In genomic region chr14:75690428-75690827, GRCm38 (mm10) we compare ENCODE assay signal across 25 mouse cellular contexts. TPM values are rescaled to one million over a fixed set of nuclear protein-coding genes. Genes with fewer than 3 reads are reported as not detected.
"Had no signal": no experiment of that assay in that cellular context is flagged by ENCODE, and none has a peak within 500 bp of the region (broad histone marks: within the 10 kb centered on the region; RNA-seq: fewer than 3 reads in every experiment).

No protein-coding gene starts in this region.

- H3K9me3 ChIP-seq: limb, embryonic 12.5 days; limb, embryonic 15.5 days; midbrain, embryonic 12.5 days; midbrain, embryonic 15.5 days; stomach, embryonic 15.5 days had no signal

- H3K9ac ChIP-seq: limb, embryonic 12.5 days; limb, embryonic 15.5 days; liver, embryonic 14.5 days; liver, postnatal 0 days; lung, embryonic 14.5 days; midbrain, embryonic 12.5 days; midbrain, embryonic 15.5 days; neural tube, embryonic 13.5 days; stomach, embryonic 15.5 days had no signal

- H3K27ac ChIP-seq: layer of hippocampus, adult 2 months; limb, embryonic 12.5 days; limb, embryonic 15.5 days; liver, embryonic 14.5 days; macrophage; midbrain, embryonic 12.5 days; midbrain, embryonic 15.5 days; neural tube, embryonic 13.5 days; stomach, embryonic 15.5 days had no signal

- H3K4me3 ChIP-seq: layer of hippocampus, adult 2 months; limb, embryonic 12.5 days; limb, embryonic 15.5 days; midbrain, embryonic 12.5 days; midbrain, embryonic 15.5 days; myocyte; neural tube, embryonic 13.5 days; stomach, embryonic 15.5 days had no signal

- ATAC-seq: liver, postnatal 0 days; lung, postnatal 0 days; midbrain, embryonic 15.5 days had no signal

- H3K4me2 ChIP-seq: limb, embryonic 12.5 days; limb, embryonic 15.5 days; liver, embryonic 11.5 days; lung, embryonic 14.5 days; midbrain, embryonic 12.5 days; midbrain, embryonic 15.5 days; neural tube, embryonic 13.5 days; stomach, embryonic 15.5 days had no signal

- H3K4me1 ChIP-seq: limb, embryonic 12.5 days; limb, embryonic 15.5 days; midbrain, embryonic 12.5 days; midbrain, embryonic 15.5 days; neural tube, embryonic 13.5 days; stomach, embryonic 15.5 days had no signal

- H3K27me3 ChIP-seq: limb, embryonic 12.5 days; limb, embryonic 15.5 days; midbrain, embryonic 12.5 days; midbrain, embryonic 15.5 days; neural tube, embryonic 13.5 days; stomach, embryonic 15.5 days had no signal

- DNase-seq: kidney, adult 9 months; kidney, postnatal 14 days; kidney, postnatal 4 days; layer of hippocampus, adult 9-11 months; left cerebral cortex, postnatal 4 days; liver, postnatal 0 days; lung, embryonic 14.5 days; retina, postnatal 1 day; right cerebral cortex, postnatal 25 days; spleen, adult 18-20 months; thymus, adult 18-20 months; thymus, postnatal 36 days had no signal

- H3K36me3 ChIP-seq: limb, embryonic 12.5 days; limb, embryonic 15.5 days; midbrain, embryonic 12.5 days; midbrain, embryonic 15.5 days; neural tube, embryonic 13.5 days; stomach, embryonic 15.5 days had no signal

RNA-seq across cellular contexts. Expression of gene Erich6b, which starts 48.4 kb away (rescaled TPM):
- polyA plus RNA-seq: limb, embryonic 12.5 days; limb, embryonic 15.5 days; liver, embryonic 11.5 days; liver, embryonic 14.5 days; liver, postnatal 0 days; lung, embryonic 14.5 days; lung, postnatal 0 days; macrophage; midbrain, embryonic 12.5 days; midbrain, embryonic 15.5 days; myocyte; neural tube, embryonic 13.5 days; stomach, embryonic 15.5 days; urinary bladder, adult 2 months had no signal
